Mouse (Mus musculus) Muller cell, postnatal 12 days (primary cell): ENCODE data around the gene Eps8.

Source experiments
- DNase-seq: peaks from one replicate; pipeline ENCODE4 v3.0.0-alpha.2; 2015; ENCODE audit errors: inconsistent ontology term

Gene Eps8

DNA sequence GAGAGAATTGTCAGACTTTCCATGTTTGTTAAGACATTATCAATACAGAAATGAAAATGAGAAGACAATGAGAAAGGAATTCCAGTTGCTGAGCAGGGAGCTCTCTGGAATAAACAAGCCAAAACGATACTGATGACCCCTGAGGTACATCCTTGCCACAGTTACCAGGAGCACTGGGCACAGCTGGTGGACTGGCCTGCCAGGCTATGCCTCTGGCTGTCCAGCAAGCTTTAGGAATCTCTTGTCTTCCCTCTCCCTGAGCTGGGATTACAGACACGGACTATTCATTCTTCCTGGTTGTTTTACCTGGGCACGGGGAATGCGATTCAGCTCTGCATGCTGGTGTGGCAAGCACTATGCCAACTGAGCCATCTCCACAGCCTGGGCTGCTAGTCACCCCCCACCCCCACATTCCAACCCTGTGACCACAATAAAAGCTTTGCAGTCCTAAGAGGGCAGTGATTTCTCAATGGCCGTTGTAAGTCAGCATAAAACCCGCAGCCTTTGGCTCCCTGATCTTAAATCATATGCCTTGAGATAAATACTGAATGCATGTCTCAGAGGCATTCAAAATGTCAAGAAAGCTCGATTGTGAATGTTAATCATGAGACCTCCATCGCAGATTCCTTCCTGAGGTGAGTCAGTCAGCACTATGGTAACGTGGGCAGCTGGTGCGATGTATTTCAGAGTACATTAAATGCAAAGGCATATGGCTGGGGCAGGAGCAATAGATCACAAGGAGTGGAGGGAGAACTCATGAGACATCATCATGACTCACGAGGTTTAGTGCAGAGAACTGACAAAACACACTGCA is 134.9 kb downstream of the Eps8 start:
- peak; percentile 62 for DNase-seq

GRCm38 (mm10) chr6:137514872-137515271 is 139.8 kb downstream of the Eps8 start:
- no peak for DNase-seq

- no peak for DNase-seq
These were observed 141.9 kb downstream of the Eps8 start for GRCm38 (mm10) chr6:137512753-137513152.

GRCm38 (mm10) chr6:137509341-137510045 is 145.2 kb downstream of the Eps8 start:
- DNase-seq = no peak

GRCm38 (mm10) chr6:137508936-137509335 is 145.7 kb downstream of the Eps8 start:
- DNase-seq = no peak

- no peak for DNase-seq
These were observed 148.1 kb downstream of the Eps8 start for GRCm38 (mm10) chr6:137506563-137506962.

- no peak for DNase-seq
These were observed 149.0 kb downstream of the Eps8 start for GRCm38 (mm10) chr6:137505555-137506227.

DNA sequence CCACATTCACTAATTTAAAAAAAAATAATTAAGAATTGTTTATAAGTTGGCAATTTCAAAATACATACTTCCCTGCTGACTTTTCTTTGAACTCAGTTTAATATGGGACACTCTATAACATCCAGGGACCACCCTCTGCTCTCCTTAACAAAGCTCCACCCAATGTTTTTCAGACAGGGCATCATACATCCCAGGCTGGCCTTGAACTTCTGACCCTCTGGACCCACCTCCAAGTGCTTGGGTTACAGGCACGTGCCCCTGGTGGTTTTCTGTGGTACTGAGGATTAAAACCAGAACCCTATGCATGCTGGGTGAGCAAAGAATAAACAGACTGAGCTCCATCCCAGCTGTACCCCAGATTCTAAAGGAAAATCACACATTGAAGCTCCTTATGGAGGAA is 150.6 kb downstream of the Eps8 start:
- DNase-seq = no peak

DNA sequence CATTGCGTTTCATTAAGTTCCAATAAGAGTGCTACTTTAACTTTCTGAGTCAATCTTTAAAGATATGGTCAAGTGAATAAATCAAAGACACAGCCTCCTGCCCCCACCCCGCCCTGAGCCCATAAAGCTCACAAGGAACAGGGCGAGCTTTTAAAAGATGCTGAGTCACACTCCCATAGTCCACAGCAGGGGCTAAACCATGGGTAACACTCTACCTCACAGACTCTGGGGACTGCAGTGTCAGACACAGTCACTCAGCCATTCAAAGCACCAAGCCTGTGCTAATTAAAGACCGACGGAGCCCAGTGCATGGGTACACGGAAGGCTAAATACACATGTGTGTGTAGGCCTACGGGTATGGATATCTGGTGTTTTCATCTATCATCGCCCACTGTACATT is 151.2 kb downstream of the Eps8 start:
- no peak for DNase-seq

GRCm38 (mm10) chr6:137503009-137503408 is 151.7 kb downstream of the Eps8 start:
- DNase-seq = no peak

GRCm38 (mm10) chr6:137498781-137499180 is 155.9 kb downstream of the Eps8 start:
- no peak for DNase-seq

DNA sequence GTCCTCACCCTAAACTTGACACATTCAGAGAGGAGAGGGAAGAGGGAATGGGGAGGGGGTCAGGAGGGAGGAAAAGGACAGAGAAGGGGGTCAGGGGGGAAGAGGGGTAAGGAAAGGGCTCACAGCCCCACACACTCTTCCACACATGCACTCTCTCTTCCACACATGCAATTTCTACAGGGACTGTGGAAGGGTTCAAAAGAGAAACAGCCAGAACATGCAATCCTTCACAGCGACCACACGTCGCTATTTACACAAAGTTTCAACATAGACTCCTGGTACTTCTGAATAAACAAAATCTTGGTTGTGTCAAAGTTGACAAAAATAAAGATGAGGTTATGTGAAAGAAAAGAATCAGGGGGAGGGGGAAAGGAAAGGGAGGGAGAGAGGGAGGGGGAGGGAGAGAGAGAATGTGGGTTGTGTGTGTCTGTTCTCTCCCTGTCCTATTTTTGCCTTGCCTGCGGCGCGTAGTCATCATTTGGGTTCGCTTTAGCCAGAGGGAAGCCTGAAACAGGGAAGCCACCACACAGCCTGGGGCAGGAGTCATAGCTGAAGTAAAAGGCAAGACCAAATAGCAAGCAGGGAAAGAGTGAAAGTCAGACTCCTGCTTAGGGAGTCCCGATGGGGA is 157.4 kb downstream of the Eps8 start:
- DNase-seq = no peak

DNA sequence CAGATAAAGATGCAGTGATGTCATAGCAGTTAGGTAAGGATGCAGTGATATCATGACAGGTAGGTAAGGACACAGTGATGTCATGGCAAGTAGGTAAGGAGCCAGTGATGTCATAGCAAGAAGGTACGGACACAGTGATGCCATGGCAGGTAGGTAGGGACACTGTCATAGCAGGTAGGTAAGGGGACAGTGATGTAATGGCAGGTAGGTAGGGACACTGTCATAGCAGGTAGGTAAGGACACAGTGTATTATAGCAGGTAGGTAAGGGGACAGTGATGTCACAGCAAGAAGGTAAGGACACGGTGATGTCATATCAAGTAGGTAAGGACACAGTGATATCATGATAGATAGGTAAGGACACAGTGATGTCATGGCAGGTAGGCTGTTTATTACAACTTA is 158.1 kb downstream of the Eps8 start:
- DNase-seq = no peak

DNA sequence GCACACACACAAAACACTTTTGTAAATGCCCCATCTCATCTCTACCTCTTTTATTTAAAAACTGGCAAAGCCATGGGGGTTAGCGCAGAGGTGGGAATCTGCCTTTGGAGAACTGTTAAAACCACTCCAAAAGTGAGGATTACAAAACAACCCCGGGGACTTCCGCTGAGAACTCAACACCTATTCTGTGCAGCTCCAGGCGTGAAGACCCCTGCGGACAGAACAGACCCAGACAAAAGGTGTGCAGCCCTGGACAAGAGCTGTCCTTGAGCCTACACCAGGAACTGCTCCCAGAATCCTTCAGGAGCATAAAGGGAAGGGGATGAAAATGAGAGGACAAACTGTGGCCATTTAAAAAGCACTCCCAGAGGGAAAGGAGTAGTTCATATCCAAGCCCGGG is 159.4 kb downstream of the Eps8 start:
- DNase-seq = no peak

DNA sequence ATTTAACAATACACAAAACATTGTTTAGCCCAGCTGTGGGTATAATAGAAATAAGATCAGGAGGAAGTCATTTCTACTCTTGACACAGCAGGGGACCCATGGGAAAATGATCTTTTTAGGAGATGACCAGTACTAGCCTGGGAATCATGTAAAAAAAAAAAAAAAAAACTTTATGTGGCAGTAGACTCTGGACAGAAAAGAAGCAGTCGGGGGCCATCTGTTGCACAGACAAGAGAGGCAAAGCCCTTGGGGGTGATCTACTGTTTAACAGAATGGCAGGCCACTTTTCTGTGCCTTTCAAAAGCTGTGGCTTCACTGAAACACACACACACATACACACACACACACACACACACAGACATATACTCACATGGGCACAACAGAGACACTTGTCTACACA is 159.9 kb downstream of the Eps8 start:
- no peak for DNase-seq

DNA sequence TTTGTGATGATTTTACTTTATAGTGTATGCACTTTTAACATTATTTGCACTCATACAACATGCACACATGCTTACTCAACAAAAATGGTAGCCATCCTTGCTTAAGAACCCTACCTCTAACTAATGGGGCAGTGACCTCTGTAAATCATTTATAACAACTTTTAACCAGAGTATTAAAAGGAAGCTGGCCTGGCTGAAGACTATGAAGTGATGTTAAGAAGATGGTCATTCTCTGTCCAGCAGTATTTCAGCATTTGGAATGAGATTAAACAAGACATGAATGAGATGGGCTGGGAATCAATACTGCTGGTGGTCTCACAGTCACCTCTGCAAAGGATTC is 160.6 kb downstream of the Eps8 start:
- no peak for DNase-seq

DNA sequence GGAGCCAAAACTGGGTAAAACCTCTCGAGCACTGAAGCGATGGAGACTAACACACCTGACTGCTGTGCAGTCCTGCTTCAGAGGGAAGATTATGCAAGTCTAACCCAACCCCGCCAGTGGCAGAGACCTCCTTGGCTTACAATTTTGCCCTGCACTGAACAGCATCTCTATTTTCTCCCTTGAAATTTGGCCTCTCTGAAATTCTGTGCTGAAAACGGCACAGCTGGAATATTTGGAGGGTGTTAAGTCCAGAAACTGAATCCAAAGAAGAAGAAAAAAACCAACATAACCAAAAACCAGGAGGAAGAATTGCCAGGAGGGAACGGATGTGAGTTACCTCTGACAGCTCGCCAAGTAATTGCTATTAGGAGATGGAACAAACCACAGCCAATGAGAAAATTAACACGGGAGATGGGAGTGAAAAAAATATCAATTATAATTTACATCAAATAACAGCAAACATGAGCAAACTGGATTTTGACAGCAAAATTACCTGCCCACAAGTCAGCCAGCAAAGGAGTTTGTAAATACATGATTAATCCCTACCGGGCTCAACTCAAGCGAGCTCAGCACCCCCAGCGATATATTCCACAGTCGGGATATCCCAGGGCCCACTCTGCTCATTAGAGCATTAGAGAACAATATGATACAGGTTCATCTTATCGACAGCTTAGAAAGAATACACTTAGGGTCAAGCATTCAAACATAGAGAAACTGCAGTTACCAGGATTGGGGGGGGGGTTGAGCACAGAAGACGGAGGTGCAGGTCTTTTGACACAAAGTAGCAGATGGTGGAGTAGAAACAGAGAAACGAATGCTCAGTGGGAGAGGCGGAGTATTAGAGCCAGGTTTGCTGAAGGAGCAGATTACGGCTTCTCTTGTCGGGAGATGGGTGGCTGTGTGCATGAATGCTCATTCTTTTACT is 161.2 kb downstream of the Eps8 start:
- DNase-seq = no peak

DNA sequence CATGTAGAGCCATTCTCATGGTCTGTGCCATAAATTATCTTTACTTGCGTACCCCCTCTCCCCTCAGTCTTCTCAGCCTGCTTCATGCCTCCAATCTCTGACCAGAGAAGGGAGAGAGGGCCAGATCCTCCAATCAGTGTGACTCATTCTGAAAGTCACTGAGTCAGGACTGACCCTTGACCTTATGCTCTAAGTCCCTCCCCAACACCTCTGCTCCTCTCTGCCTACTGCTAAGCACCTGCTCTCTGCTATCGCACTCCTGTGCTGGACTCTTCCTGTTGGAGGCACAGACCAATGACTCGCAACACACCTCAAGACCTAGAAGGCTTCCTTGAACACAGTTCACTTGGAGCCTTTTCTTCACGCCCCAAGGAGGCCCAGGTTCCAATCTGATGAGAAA is 162.1 kb downstream of the Eps8 start:
- DNase-seq = no peak

- no peak for DNase-seq
These were observed 163.0 kb downstream of the Eps8 start for GRCm38 (mm10) chr6:137491659-137492058.

DNA sequence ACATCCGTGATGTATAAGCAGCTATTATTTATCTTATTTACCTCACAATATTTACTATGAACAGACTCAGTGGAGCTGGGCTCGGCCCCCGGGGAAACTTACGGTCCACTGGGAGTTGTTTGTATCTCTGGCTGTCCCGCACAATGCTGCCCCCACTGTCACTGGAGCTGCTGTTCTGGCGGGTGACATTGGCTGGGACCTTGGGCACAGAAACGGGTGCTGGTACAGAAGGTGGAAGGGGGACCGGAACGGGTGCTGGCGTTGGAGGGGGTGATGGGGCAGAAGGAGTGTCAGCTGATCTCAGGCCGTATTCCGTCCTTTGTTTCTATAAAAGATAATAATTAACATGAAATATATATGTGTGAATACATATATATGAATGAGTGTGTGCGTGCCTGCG is 164.6 kb downstream of the Eps8 start:
- DNase-seq = no peak

DNA sequence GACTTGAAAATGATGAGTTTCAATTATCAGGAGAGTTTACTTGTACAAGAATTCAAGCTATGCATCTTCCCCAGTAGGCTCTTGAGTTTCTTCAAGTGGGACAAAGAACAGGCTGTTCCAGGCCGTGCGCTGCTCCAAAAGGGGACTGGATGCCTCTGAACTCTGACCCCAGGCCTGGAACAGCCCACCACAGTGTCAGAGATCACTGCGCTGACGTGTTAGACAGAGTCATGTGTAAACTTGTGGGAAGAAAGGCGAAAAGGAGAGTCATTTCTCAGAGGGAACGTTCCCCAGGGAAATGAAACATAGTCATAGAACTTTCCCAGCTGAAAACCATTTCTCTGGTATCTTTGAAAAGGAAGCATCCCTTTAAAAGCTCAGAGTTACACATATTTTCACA is 167.2 kb downstream of the Eps8 start:
- peak; percentile 37 for DNase-seq
